Mouse (Mus musculus): Measurements from ENCODE around the gene Ifi27.
"Not testable (repeated sequence)": the region's sequence is repeated elsewhere in the genome, so short reads cannot be mapped to it uniquely, and the experiment has no call there.

The Ifi27 gene

DNA sequence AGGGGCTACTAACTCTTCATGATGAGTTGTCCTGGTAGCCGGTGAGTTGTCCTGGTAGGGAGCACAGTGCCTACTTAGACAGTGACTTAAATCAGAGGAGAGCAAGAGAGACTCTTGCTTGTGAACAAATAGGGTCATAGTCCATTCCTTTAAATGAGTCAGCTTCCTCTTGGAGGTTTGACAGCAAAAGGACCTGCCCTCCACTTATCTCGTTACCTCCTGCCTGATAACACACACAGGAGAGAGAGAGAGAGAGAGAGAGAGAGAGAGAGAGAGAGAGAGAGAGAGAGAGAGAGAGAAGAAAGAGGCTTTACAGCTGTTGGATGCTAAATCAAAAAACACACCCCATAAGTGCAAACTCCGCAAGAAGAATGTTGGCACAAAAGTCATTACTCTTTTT is 23.1 kb downstream of the Ifi27 start, which contains the start of gene Ifi27l2b:
Ifi27l2b (minus strand) TSS at position 84 of the 400 bp plus-strand sequence.
- DNase-seq: no peak

GRCm38 (mm10) chr12:103474481-103474880 is 40.5 kb downstream of the Ifi27 start:
- no peak for DNase-seq

DNA sequence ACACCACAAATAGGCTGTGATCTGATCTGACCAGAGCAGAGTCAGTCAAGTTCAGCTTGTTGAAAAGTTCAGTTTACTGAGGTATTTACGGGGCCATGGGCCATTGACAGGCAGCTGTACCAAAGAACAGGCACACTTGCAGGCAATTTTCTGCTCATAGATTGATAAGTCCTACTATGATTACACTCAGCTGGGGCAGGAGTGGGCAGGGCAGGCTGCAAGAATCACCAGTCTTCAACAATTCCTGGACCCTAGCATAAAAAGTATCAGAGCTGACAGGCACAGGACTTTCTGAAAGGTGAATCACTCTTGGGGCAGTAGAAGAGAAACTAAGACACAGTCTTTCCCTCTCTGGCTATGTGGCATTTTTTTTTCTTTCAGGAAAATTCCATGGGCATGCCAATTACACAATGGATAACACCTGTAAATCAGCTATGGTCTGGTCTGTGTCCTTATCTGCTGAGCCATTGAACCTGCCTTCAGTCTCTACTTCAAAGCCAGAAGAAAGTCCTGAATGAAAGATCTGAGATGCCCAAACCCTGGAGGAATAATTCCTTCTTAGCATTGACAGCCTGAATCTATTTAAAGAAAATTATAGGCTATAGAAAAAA is 42.9 kb downstream of the Ifi27 start:
- no peak for DNase-seq

GRCm38 (mm10) chr12:103477461-103478015 is 43.5 kb downstream of the Ifi27 start:
- no peak for DNase-seq

DNA sequence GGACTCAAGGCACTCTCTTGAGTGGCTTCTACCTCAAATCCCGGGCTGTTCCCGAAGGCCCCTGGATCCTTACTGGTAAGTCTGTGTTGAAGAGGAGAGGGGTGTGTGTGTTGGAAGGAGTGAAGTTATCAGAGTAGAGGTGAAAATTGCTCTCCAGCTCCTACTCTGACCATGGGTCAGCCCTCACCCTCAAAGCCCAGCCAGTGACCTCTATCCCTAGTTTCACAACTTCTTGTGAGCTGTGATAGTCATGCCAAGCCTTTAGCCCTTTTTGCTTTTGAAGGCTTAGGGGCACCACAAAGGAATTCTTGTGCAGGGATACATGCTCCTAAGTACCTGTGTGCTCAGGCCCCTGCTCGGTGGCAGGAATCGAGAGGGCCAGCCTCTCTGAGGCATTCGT is 47.7 kb downstream of the Ifi27 start:
- no peak for DNase-seq

DNA sequence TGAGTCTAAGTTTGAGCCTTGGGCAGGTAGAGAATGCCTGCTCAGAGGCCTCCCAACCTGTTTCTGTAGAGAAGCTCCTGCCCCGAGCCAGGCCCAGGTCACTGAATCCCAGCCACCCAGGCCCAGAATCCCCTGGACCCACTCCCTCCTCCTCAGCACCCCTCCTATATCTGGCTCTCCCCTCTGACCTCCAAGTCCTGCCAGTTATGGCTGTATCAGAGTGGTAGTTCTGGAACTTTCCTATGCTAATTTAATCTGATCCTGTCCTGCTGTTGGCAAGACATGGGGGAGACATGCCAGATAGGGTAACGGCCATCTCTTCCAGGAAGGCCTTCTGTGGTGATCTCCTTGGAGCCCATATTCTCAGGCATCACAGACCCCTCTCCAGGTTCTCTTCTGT is 48.8 kb downstream of the Ifi27 start:
- DNase-seq: no peak

DNA sequence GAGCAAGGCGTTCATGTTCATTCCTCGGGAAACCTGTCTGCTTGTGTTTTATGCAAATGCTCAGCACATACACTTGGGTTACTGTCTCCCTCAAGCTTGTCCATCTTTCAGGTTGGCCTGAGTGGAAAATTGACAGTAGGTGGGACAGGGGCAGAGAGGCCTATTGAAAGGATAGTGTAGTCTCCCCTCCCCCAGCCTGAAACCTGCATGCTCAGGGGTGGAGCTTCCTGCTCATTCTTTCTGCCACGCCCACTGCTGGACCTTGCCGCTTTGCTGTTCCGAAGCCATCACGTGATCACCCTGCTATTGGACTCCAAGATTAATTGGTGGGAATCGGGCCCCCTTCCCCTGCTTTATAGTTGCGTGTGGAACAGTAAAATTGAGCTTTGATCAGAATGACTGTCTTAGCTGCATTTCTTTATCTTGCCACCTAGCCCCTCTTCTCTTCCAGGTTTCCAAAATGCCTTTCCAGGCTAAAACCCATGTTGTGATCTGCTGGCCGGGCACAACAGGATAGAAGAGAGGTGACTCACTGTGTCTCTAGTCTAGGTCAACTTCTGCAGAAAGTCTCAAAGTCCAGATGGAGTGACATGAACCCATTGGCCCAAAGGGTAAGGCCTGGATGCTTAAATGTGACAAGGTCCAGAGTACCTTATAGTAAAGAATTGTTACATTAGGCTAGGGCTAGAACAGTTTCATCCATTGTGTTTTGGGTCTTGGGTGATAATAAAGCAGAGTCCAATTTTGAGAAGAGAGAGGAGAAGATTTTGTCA is 50.4 kb downstream of the Ifi27 start:
- DNase-seq: not testable (repeated sequence)

GRCm38 (mm10) chr12:103486726-103487125 is 52.7 kb downstream of the Ifi27 start:
- no peak for DNase-seq

DNA sequence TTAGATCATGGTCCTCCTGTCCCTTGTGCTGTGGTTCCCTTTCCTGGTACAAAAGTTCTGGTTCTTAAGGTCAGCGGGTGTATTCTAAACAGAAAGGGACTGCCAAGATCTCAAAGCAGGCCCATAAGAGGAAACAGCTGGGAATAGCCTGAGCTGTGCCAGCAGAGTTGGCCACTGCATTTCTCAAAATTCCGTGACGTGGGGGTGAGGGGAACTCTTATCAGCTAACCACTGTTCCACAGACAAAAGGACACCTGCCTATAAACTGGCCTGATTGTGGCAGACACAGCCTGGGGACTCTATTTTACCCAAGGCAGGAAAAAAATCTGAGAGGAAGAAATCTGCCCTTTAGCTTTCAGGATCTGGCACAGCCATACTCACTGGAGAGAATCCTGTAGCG is 53.3 kb downstream of the Ifi27 start:
- no peak for DNase-seq

- DNase-seq: no peak
These were observed 53.7 kb downstream of the Ifi27 start for GRCm38 (mm10) chr12:103487750-103488149.

Data from thymus, postnatal 36 days (tissue).